Mouse (Mus musculus): ENCODE data around the gene Prkd1.

Prkd1 gene

GRCm38 (mm10) chr12:50554214-50554613 lies 94.7 kb downstream of the Prkd1 start:
- DNase-seq: no peak

- DNase-seq: no peak
Observed at GRCm38 (mm10) chr12:50549860-50550555, 98.9 kb downstream of the Prkd1 start.

- DNase-seq: no peak
Observed at GRCm38 (mm10) chr12:50546394-50546793, 102.5 kb downstream of the Prkd1 start.

GRCm38 (mm10) chr12:50545610-50545919 lies 103.3 kb downstream of the Prkd1 start:
- peak in 1 of 2 experiments; percentile 11 for DNase-seq

GRCm38 (mm10) chr12:50544855-50545609 lies 103.9 kb downstream of the Prkd1 start:
- DNase-seq: peak; percentile 43 to 69

- DNase-seq: no peak
Observed at GRCm38 (mm10) chr12:50540793-50541192, 108.1 kb downstream of the Prkd1 start.

- no peak for DNase-seq
Observed at GRCm38 (mm10) chr12:50538296-50538965, 110.5 kb downstream of the Prkd1 start.

GRCm38 (mm10) chr12:50537761-50538160 lies 111.1 kb downstream of the Prkd1 start:
- no peak for DNase-seq

GRCm38 (mm10) chr12:50537006-50537405 lies 111.9 kb downstream of the Prkd1 start:
- no peak for DNase-seq

- no peak for DNase-seq
Observed at GRCm38 (mm10) chr12:50528633-50529032, 120.3 kb downstream of the Prkd1 start.

GRCm38 (mm10) chr12:50524061-50524460 lies 124.8 kb downstream of the Prkd1 start:
- no peak for DNase-seq

- DNase-seq: peak; percentile 11 to 18
Observed at GRCm38 (mm10) chr12:50514526-50514925, 134.4 kb downstream of the Prkd1 start.

GRCm38 (mm10) chr12:50511486-50512225 lies 137.2 kb downstream of the Prkd1 start:
- no peak for DNase-seq

GRCm38 (mm10) chr12:50508762-50509161 lies 140.1 kb downstream of the Prkd1 start:
- DNase-seq: no peak

GRCm38 (mm10) chr12:50499796-50500504 lies 148.9 kb downstream of the Prkd1 start:
- no peak for DNase-seq

GRCm38 (mm10) chr12:50496006-50496405 lies 152.9 kb downstream of the Prkd1 start:
- DNase-seq: no peak

- DNase-seq: no peak
Observed at GRCm38 (mm10) chr12:50479784-50480183, 169.1 kb downstream of the Prkd1 start.

- DNase-seq: no peak
Observed at GRCm38 (mm10) chr12:50457151-50457550, 191.7 kb downstream of the Prkd1 start.

GRCm38 (mm10) chr12:50451761-50452160 lies 197.1 kb downstream of the Prkd1 start:
- no peak for DNase-seq

GRCm38 (mm10) chr12:50436660-50437059 lies 212.2 kb downstream of the Prkd1 start:
- no peak for DNase-seq

- no peak for DNase-seq
Observed at GRCm38 (mm10) chr12:50430129-50430703, 218.7 kb downstream of the Prkd1 start.

GRCm38 (mm10) chr12:50352404-50352803 lies 296.5 kb downstream of the Prkd1 start:
- peak; percentile 12 to 24 for DNase-seq
